Comparison of ENCODE assay signal across 23 mouse cellular contexts in the genomic region with DNA sequence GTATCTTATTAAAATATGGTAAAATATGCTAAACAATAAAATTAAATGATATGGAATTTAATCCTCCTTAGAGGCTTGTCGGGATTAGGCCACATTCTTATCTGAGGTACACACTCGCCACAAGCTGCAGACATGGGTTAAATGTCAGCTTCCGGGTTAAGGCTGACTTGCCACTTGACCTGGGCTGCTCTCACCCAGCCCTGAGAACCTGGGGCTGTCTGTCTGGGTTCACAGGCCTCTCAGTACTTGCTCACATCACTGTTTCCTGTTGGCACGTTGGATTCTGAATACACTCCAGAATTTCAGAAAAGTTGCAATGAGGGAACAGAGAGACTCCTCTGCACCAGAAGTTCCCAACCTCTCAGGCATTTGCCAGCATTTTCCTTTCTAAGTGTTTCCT.
A peak's percentile ranks its signal among the peaks of the same experiment; 100 is the strongest.
DNase-seq lines count a peak whose midpoint lies in the region; ATAC-seq and TF ChIP-seq lines count a peak whose summit lies in the region.
"Had no signal": no experiment of that assay in that cellular context is flagged by ENCODE, and none has a peak within 500 bp of the region (broad histone marks: within the 10 kb centered on the region; RNA-seq: fewer than 3 reads in every experiment).

No protein-coding gene starts in this region.

- no peak overlapping the region for H3K4me3 ChIP-seq in liver, embryonic 13.5 days (replicated peaks)
- H3K4me3 ChIP-seq in liver, postnatal 0 days (ENCODE audit: low read depth, low read length), result no peak overlapping the region
- H3K4me3 ChIP-seq in embryonic facial prominence, embryonic 12.5 days, result no peak overlapping the region
- no peak overlapping the region for H3K4me3 ChIP-seq in limb, embryonic 10.5 days
- no peak overlapping the region for H3K4me3 ChIP-seq in myocyte
- H3K4me3 ChIP-seq: heart, embryonic 13.5 days; liver, embryonic 12.5 days; megakaryocyte, embryonic 14.5 days; midbrain, embryonic 15.5 days; neural tube, embryonic 15.5 days had no signal

- TF ChIP-seq POLR2A in myocyte (IDR thresholded peaks at IDR 0.05; ENCODE audit: insufficient read length, low read depth), result no peak

- peak; percentile 34; the same call in 1 of the 2 replicates for ATAC-seq in liver, embryonic 13.5 days (ENCODE audit: low read depth)
- ATAC-seq in liver, postnatal 0 days, result no peak
- ATAC-seq in embryonic facial prominence, embryonic 12.5 days (ENCODE audit: insufficient number of reproducible peaks, insufficient read depth, low FRiP score, low TSS enrichment), result no peak
- ATAC-seq: liver, embryonic 12.5 days; midbrain, embryonic 15.5 days had no signal

- DNase-seq in liver, embryonic 13.5 days, result no peak
- DNase-seq in liver, postnatal 0 days, result no peak
- no peak for DNase-seq in limb, embryonic 10.5 days (ENCODE audit: low spot score)
- DNase-seq in urinary bladder, postnatal 25 days (ENCODE audit: low spot score), result no peak
- no peak for DNase-seq in kidney, postnatal 36 days
- no peak for DNase-seq in urinary bladder, postnatal 36 days (ENCODE audit: low spot score in 2 of 2)
- DNase-seq: adrenal gland, postnatal 36 days; cerebellum, adult 18-20 months; cerebellum, postnatal 36 days; heart, adult 11 months; heart, postnatal 36 days; kidney, adult 9 months; kidney, postnatal 25 days; lung, postnatal 14 days; right cerebral cortex, postnatal 4 days; thymus, adult 2 months had no signal

- no peaks in the 10 kb centered on the region for H3K36me3 ChIP-seq in liver, embryonic 13.5 days
- no peaks in the 10 kb centered on the region for H3K36me3 ChIP-seq in liver, postnatal 0 days (replicated peaks; ENCODE audit: insufficient read depth, low read length)
- no peaks in the 10 kb centered on the region for H3K36me3 ChIP-seq in embryonic facial prominence, embryonic 12.5 days
- no peaks in the 10 kb centered on the region for H3K36me3 ChIP-seq in limb, embryonic 10.5 days
- H3K36me3 ChIP-seq in myocyte (ENCODE audit: control insufficient read depth, insufficient read depth), result no peaks in the 10 kb centered on the region
- H3K36me3 ChIP-seq: heart, embryonic 13.5 days; liver, embryonic 12.5 days; midbrain, embryonic 15.5 days; neural tube, embryonic 15.5 days had no signal

- H3K4me2 ChIP-seq in liver, embryonic 13.5 days, result no peak overlapping the region
- no peak overlapping the region for H3K4me2 ChIP-seq in liver, postnatal 0 days (ENCODE audit: low read depth, low read length)
- H3K4me2 ChIP-seq in embryonic facial prominence, embryonic 12.5 days (replicated peaks), result no peak overlapping the region
- H3K4me2 ChIP-seq in myocyte (ENCODE audit: low read depth), result peak overlapping the region; percentile 23
- H3K4me2 ChIP-seq: heart, embryonic 13.5 days; liver, embryonic 12.5 days; midbrain, embryonic 15.5 days; neural tube, embryonic 15.5 days had no signal

- H3K9ac ChIP-seq in liver, embryonic 13.5 days, result no peak overlapping the region
- H3K9ac ChIP-seq in liver, postnatal 0 days (replicated peaks), result no peak overlapping the region
- no peak overlapping the region for H3K9ac ChIP-seq in embryonic facial prominence, embryonic 12.5 days
- H3K9ac ChIP-seq: heart, embryonic 13.5 days; liver, embryonic 12.5 days; midbrain, embryonic 15.5 days; neural tube, embryonic 15.5 days had no signal

- H3K9me3 ChIP-seq in liver, embryonic 13.5 days (replicated peaks), result no peaks in the 10 kb centered on the region
- H3K9me3 ChIP-seq in liver, postnatal 0 days (ENCODE audit: low read length), result no peaks in the 10 kb centered on the region
- no peaks in the 10 kb centered on the region for H3K9me3 ChIP-seq in embryonic facial prominence, embryonic 12.5 days
- H3K9me3 ChIP-seq in limb, embryonic 10.5 days (replicated peaks), result no peaks in the 10 kb centered on the region
- H3K9me3 ChIP-seq: heart, embryonic 13.5 days; liver, embryonic 12.5 days; megakaryocyte, embryonic 14.5 days; midbrain, embryonic 15.5 days; neural tube, embryonic 15.5 days had no signal

- H3K27me3 ChIP-seq in liver, embryonic 13.5 days, result no peaks in the 10 kb centered on the region
- no peaks in the 10 kb centered on the region for H3K27me3 ChIP-seq in liver, postnatal 0 days (ENCODE audit: insufficient read depth, low read length)
- H3K27me3 ChIP-seq in embryonic facial prominence, embryonic 12.5 days, result no peaks in the 10 kb centered on the region
- H3K27me3 ChIP-seq in limb, embryonic 10.5 days (ENCODE audit: low read depth, poor library complexity, severe bottlenecking), result no peaks in the 10 kb centered on the region
- H3K27me3 ChIP-seq in myocyte (ENCODE audit: control insufficient read depth, insufficient read depth, insufficient read length), result no peaks in the 10 kb centered on the region
- H3K27me3 ChIP-seq: heart, embryonic 13.5 days; liver, embryonic 12.5 days; midbrain, embryonic 15.5 days; neural tube, embryonic 15.5 days had no signal

- H3ac ChIP-seq in myocyte (ENCODE audit: control insufficient read depth, insufficient read length), result no peak overlapping the region

- no peak for TF ChIP-seq CTCF in liver, postnatal 0 days (IDR thresholded peaks at IDR 0.05; ENCODE audit: low read depth)

- no peak for TF ChIP-seq EP300 in liver, postnatal 0 days (IDR thresholded peaks at IDR 0.05; ENCODE audit: low read depth)

- peaks cover 8% of the 10 kb centered on the region; the same call in 1 of the 2 replicates for H3K4me1 ChIP-seq in liver, embryonic 13.5 days (replicated peaks)
- no peaks in the 10 kb centered on the region for H3K4me1 ChIP-seq in liver, postnatal 0 days (ENCODE audit: insufficient read depth)
- H3K4me1 ChIP-seq in embryonic facial prominence, embryonic 12.5 days, result peaks cover 35% of the 10 kb centered on the region; the same call in 1 of the 2 replicates
- H3K4me1 ChIP-seq in limb, embryonic 10.5 days, result peaks cover 49% of the 10 kb centered on the region

- no peak overlapping the region for H3K27ac ChIP-seq in liver, embryonic 13.5 days
- H3K27ac ChIP-seq in liver, postnatal 0 days (ENCODE audit: low read depth), result no peak overlapping the region
- peak overlapping the region; percentile 57; the same call in 1 of the 2 replicates for H3K27ac ChIP-seq in embryonic facial prominence, embryonic 12.5 days
- peak overlapping the region; percentile 58; the same call in 1 of the 2 replicates for H3K27ac ChIP-seq in limb, embryonic 10.5 days
- H3K27ac ChIP-seq: liver, embryonic 12.5 days; midbrain, embryonic 15.5 days; neural tube, embryonic 15.5 days had no signal

- no peaks in the 10 kb centered on the region for H3K79me2 ChIP-seq in myocyte (ENCODE audit: control insufficient read depth, insufficient read depth)

- WGBS in liver, embryonic 13.5 days (ENCODE audit: insufficient replicate concordance), result 8% methylated on average over 4 of the region's 4 CpGs
- 31% methylated on average over 4 of the region's 4 CpGs for WGBS in liver, postnatal 0 days (ENCODE audit: insufficient replicate concordance)
- WGBS in embryonic facial prominence, embryonic 12.5 days, result 12% methylated on average over 4 of the region's 4 CpGs
- 13% methylated on average over 4 of the region's 4 CpGs for WGBS in limb, embryonic 10.5 days

TF ChIP-seq in myocyte, 11 proteins besides CTCF, POLR2A, EP300 and RAD21:
- TF ChIP-seq E2F4 (IDR thresholded peaks at IDR 0.05; ENCODE audit: insufficient read depth), result no peak
- TF ChIP-seq MYOD1 (IDR thresholded peaks at IDR 0.05; ENCODE audit: control insufficient read depth in 1 of 3, insufficient read length in 2 of 3, low read depth in 2 of 3), result peak in 1 of 3 experiments; percentile 34

Comparison
In these comparisons a context has a peak if more than half of its experiments do, and no peak if none do; other contexts are left out.
1. H3K27ac ChIP-seq: peak in embryonic facial prominence, embryonic 12.5 days (single experiment) and limb, embryonic 10.5 days (single experiment); none in liver, embryonic 13.5 days (single experiment) and liver, postnatal 0 days (single experiment).